Mouse (Mus musculus) spleen, adult 2 months (tissue): ENCODE results near the gene Cdh13.

Experiments used
- CTCF ChIP-seq: fragments of 200-500 bp; IDR thresholded peaks from 2 replicates; pipeline ENCODE4 v1.5.1; 2011; ENCODE audit warnings: mild to moderate bottlenecking, inconsistent platforms; ENCODE audit not compliant: insufficient read depth, insufficient read length, insufficient replicate concordance; ENCODE audit errors: extremely low read depth
- POLR2A ChIP-seq: fragments of 200-500 bp; IDR thresholded peaks from 2 replicates; pipeline ENCODE4 v1.6.1; 2011; ENCODE audit warnings: low read depth, low read length, inconsistent platforms

GRCm38 (mm10) chr8:119304196-119304595 lies 1020.7 kb downstream of the Cdh13 start:
- TF ChIP-seq POLR2A (no peak), CTCF (no peak)
